Mouse (Mus musculus) spleen, adult 2 months (tissue): ENCODE data around the gene Ubl4b. TPM values are rescaled to one million over a fixed set of nuclear protein-coding genes. Genes with fewer than 3 reads are reported as not detected.

Experiments used
- DNase-seq, 2 experiments: peaks; one replicate each; pipeline versions ENCODE4 v3.0.0 to v3.0.0-alpha.2; 2012 to 2021; ENCODE audit warnings: low spot score in 2 of 2, low read depth in 1 of 2
- H3K27ac ChIP-seq: fragments of 200-500 bp; 2 replicates; pipeline ENCODE4 v1.5.1; 2012; ENCODE audit warnings: low read length, inconsistent platforms; ENCODE audit not compliant: insufficient read depth
- H3K27me3 ChIP-seq: fragments of 200-500 bp; 2 replicates; pipeline ENCODE4 v1.6.1; 2012; ENCODE audit warnings: mild to moderate bottlenecking, moderate library complexity, low read length, inconsistent platforms; ENCODE audit not compliant: control insufficient read depth, insufficient read depth
- H3K36me3 ChIP-seq: fragments of 200-500 bp; 2 replicates; pipeline ENCODE4 v1.6.1; 2012; ENCODE audit warnings: mild to moderate bottlenecking, low read length, inconsistent platforms; ENCODE audit not compliant: control insufficient read depth, insufficient read depth
- H3K4me1 ChIP-seq: fragments of 200-500 bp; 2 replicates; pipeline ENCODE4 v1.6.1; 2011; ENCODE audit warnings: inconsistent platforms; ENCODE audit not compliant: control insufficient read depth, insufficient read depth, insufficient read length
- H3K4me3 ChIP-seq: fragments of 200-500 bp; 2 replicates; pipeline ENCODE4 v1.5.1; 2011; ENCODE audit warnings: mild to moderate bottlenecking, inconsistent platforms; ENCODE audit not compliant: insufficient read depth, insufficient read length; ENCODE audit errors: extremely low read depth
- CTCF ChIP-seq: fragments of 200-500 bp; IDR thresholded peaks from 2 replicates; pipeline ENCODE4 v1.5.1; 2011; ENCODE audit warnings: mild to moderate bottlenecking, inconsistent platforms; ENCODE audit not compliant: insufficient read depth, insufficient read length, insufficient replicate concordance; ENCODE audit errors: extremely low read depth
- POLR2A ChIP-seq: fragments of 200-500 bp; IDR thresholded peaks from 2 replicates; pipeline ENCODE4 v1.6.1; 2011; ENCODE audit warnings: low read depth, low read length, inconsistent platforms
- WGBS: fragments of 180-500 bp; shearing (Covaris S2); methylation state at CpG from one replicate; pipeline ENCODE4 v1.1.7; 2018; 5-methylcytosine and 5-hydroxymethylcytosine counted together
- polyA plus RNA-seq: library from polyadenylated mRNA; depleted of rRNA; stranded (reverse); fragments of >200 nt; gene quantifications from 2 replicates; pipeline ENCODE4 v1.2.3, GENCODE M21; 2012

Gene Ubl4b
- polyA plus RNA-seq, 1 experiment, result not detected

DNA sequence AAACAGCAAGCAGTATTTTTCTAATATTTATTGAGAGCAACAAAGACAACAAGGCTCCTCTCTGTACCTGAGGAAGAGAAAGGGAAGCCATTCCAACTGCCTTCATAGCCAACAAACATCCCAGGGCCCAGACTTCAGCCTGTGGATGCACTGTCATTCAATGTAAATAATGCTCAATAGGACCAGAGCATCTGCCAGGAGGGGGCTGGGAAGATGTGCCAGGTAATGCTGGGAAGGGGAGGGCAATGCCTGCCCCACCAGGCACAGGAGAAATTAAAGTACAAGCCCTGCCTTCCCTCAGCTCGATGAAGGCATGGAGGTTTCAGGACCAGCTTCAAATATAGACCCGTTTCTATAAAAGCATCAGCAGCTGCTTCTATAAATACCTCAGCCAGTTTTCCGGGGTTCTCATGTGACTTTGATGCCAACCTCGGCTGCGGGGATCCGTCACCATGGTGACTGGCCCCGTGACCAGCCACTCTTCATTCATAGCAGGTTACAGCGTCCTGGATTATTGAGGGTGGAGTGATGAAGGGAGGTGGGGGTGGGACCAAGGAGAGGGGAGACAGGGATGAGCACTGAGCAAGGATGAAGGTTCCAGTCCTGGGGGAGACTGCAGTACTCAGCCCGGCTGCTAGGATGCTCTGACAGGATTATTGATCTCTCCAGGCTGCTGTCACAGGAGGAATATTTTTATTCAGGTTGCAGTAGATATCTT lies 26.3 kb downstream of the Ubl4b start:
- DNase-seq, result no peak
- WGBS, result 30% methylated on average over 9 of the region's 9 CpGs
- TF ChIP-seq POLR2A, result no peak
- TF ChIP-seq CTCF, result no peak
- Histone ChIP-seq H3K4me3 (no peak overlapping the region), H3K27ac (no peak overlapping the region), H3K27me3 (no peaks in the 10 kb centered on the region), H3K36me3 (no peaks in the 10 kb centered on the region), H3K4me1 (no peaks in the 10 kb centered on the region)

DNA sequence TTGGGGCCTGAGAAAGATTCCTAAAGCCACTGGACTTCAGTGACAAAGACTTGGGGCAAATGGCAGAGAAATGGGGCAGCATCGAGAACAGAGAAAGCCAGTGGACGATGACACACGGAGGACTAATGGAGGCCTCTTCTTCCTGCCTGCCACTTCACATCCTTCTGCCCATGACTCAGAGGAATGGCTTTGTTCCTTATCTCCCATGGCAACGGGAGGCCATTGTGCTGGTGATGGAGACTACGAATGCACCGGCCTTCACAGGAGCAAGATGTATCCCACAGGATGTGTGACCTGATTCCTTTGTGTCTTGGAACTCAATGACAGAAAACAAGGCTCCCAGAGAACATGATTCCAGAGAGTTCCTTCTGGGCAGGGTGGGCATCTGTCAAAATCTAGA lies 30.3 kb downstream of the Ubl4b start:
- no peak for TF ChIP-seq POLR2A
- no peak for TF ChIP-seq CTCF
- no peaks in the 10 kb centered on the region for H3K4me1 ChIP-seq
- H3K4me3 ChIP-seq, result no peak overlapping the region
- DNase-seq, result no peak
- WGBS, result 57% methylated on average over 6 of the region's 6 CpGs
- no peaks in the 10 kb centered on the region for H3K36me3 ChIP-seq
- H3K27me3 ChIP-seq, result no peaks in the 10 kb centered on the region
- H3K27ac ChIP-seq, result no peak overlapping the region

DNA sequence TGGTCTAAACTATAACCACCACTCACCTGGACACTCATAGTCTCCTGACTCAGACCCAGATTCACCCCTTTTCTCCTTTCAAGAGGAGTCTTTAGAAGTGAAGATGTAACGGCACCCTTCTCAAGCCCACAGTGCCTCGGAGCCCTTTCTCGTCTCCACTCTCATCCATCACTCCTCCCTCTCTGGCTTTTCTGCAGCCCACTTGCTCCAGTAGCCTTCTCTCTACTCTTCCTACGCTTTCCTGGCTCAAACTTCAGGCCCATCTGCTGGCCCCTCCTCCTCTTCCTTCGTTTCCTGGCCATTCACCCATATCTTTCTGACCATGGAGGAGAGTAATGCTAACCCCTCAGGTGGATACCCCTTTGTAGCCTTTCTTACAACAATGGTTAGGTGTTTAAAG lies 33.9 kb downstream of the Ubl4b start:
- Histone ChIP-seq H3K36me3 (no peaks in the 10 kb centered on the region), H3K27me3 (peaks cover 8% of the 10 kb centered on the region), H3K27ac (no peak overlapping the region), H3K4me3 (no peak overlapping the region), H3K4me1 (peaks cover 4% of the 10 kb centered on the region; the same call in 1 of the 2 replicates)
- WGBS, result 75% methylated on average over 5 of the region's 5 CpGs
- DNase-seq, result no peak
- TF ChIP-seq CTCF, result no peak
- no peak for TF ChIP-seq POLR2A

DNA sequence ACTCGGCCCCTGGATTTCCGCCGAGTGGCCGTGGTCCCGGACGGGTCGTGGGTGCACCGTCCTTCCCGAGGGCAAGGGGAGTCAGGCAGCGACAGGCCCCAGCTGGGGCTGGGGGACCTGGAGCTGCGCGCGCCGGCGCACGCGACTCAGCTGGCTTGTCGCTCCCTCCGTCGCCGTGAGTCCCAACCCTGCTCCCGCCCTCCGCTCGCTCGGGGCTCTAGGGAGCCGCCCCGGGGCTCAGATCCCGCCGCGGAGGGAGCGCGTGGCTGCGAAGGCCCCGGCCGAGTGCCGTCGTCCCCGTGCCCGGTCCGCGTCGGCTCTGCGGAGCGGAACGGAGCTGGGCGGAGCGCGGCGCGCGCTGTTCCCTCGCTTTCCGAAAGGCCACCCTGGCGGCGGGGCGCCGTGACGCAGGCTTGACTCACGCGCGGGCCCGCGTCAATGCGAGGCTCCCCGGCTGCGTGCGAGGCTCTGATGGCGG lies 37.2 kb downstream of the Ubl4b start, which contains the start of gene Slc6a17:
Gene Slc6a17 (minus strand): TSS at position 388 of the 478 bp plus-strand sequence.
- no peak within 1 kb of the TSS for H3K4me3 ChIP-seq
- no peak for DNase-seq
- H3K27me3 ChIP-seq, result peaks cover 8% of the 10 kb centered on the region
- TF ChIP-seq POLR2A (no peak), CTCF (no peak)
- peaks cover 4% of the 10 kb centered on the region; the same call in 1 of the 2 replicates for H3K4me1 ChIP-seq
- no peak within 1 kb of the TSS for H3K27ac ChIP-seq
- whole genome bisulfite sequencing, result 2% methylated on average over 64 of the region's 68 CpGs
- H3K36me3 ChIP-seq, result no peaks in the 10 kb centered on the region

DNA sequence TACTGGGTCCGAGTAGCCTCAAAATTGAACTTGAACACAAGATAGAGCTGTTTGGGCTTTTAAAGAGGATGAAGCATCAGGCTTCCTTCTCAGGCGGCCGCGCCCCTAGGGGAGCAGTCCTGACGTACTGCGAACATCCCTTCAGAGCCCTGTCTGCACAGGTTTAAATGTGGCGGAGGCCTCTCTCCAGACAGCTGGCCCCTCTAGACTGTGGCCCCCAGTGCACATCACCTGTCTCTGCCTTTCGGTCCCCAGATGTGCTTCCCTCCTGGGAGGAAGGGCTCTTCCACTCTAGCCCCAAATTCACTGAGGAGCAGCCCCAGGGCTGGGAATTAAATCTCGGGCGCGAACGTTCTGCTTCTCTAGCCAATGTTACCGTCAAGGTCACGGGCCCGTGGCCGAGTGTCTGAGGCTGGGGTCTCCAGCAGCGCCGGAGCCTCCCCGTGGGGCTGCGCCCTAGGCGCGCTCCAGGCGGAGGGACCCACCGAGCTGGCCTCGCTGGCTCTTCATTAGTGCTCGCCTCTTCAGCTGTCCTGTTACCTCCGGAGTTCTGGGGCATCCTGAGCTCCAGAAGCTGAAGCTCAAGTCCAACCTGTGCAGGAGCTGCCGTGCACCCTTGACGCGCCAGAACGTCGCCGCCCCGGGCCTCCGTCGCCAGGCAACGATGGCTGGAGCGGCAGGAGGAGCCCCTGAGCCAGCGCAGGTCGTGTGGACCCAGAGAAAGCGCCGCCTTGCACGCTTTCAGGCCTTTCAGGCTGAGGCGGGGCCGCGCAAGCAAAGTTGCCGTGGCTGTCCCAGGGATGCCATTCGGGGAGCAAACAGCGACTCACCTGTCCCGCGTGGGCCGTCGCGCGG lies 37.9 kb downstream of the Ubl4b start:
- H3K27ac ChIP-seq, result no peak overlapping the region
- peaks cover 4% of the 10 kb centered on the region; the same call in 1 of the 2 replicates for H3K4me1 ChIP-seq
- no peak overlapping the region for H3K4me3 ChIP-seq
- no peaks in the 10 kb centered on the region for H3K36me3 ChIP-seq
- no peak for DNase-seq
- 14% methylated on average over 55 of the region's 55 CpGs for WGBS
- peaks cover 8% of the 10 kb centered on the region for H3K27me3 ChIP-seq
- no peak for TF ChIP-seq POLR2A
- no peak for TF ChIP-seq CTCF

DNA sequence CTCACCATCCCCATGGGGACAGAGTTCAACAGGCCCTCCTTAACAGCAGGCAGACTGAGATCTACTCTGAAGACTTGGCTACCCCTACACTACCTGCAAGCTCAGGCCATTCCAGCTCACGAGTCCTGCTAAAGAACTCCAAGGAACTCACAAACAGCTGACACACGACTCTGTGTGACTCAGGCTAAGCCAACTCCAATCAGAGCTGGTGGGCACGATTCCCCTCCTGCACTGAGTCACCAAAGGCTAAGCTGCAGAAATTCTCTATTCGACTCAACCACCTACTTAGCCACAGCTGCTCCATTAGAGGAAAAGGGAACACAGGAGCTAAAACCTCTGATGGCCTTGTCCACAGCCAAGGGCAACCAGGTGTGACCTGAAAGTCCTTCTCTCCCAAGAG lies 38.9 kb downstream of the Ubl4b start:
- DNase-seq, result no peak
- no peak overlapping the region for H3K27ac ChIP-seq
- H3K4me1 ChIP-seq, result peaks cover 4% of the 10 kb centered on the region; the same call in 1 of the 2 replicates
- H3K36me3 ChIP-seq, result no peaks in the 10 kb centered on the region
- no peak overlapping the region for H3K4me3 ChIP-seq
- 67% methylated on average over 4 of the region's 4 CpGs for WGBS
- no peak for TF ChIP-seq POLR2A
- TF ChIP-seq CTCF, result no peak
- peaks cover 8% of the 10 kb centered on the region for H3K27me3 ChIP-seq
